Mouse (Mus musculus) testis, adult 2 months (tissue): ENCODE data around the gene Fry.

Experiments used
- CTCF ChIP-seq: fragments of 200-500 bp; IDR thresholded peaks from 2 replicates; pipeline ENCODE4 v1.5.1; 2012; ENCODE audit warnings: low read depth, mild to moderate bottlenecking, inconsistent platforms, low read length, moderate library complexity; ENCODE audit not compliant: control insufficient read depth, insufficient read depth, insufficient replicate concordance
- POLR2A ChIP-seq: fragments of 200-500 bp; IDR thresholded peaks from 2 replicates; pipeline ENCODE4 v1.6.1; 2012; ENCODE audit warnings: low read depth, mild to moderate bottlenecking, inconsistent platforms, low read length, moderate library complexity; ENCODE audit not compliant: control insufficient read depth

- TF ChIP-seq CTCF (no peak), POLR2A (no peak)
These were observed 110.6 kb downstream of the Fry start for GRCm38 (mm10) chr5:150229086-150229485.
